Mouse (Mus musculus) cerebellum, adult 2 months (tissue): ENCODE data around the gene Sytl3.

Source experiments
- CTCF ChIP-seq: fragments of 200-500 bp; IDR thresholded peaks from 2 replicates; pipeline ENCODE4 v1.5.1; 2011; ENCODE audit warnings: low read depth, mild to moderate bottlenecking, control low read depth, low read length, moderate library complexity, borderline replicate concordance; ENCODE audit not compliant: insufficient read depth
- POLR2A ChIP-seq: fragments of 200-500 bp; IDR thresholded peaks from 2 replicates; pipeline ENCODE4 v1.6.1; 2011; ENCODE audit warnings: low read length, control low read depth, borderline replicate concordance; ENCODE audit not compliant: insufficient read depth

GRCm38 (mm10) chr17:6775221-6775620 lies 116.3 kb downstream of the Sytl3 start:
- TF ChIP-seq CTCF = no peak
- no peak for TF ChIP-seq POLR2A
